Mouse (Mus musculus) liver, embryonic 15.5 days (tissue): Measurements from ENCODE around the gene Cers3. TPM values are rescaled to one million over a fixed set of nuclear protein-coding genes. Genes with fewer than 3 reads are reported as not detected.
A peak's percentile ranks its signal among the peaks of the same experiment; 100 is the strongest.

Experiments used
- ATAC-seq: fragments of 200-750 bp; cut with Nextera tagmentation; 2 replicates; pipeline ENCODE4 v1.8.0; 2017; ENCODE audit warnings: moderate number of reproducible peaks, mild to moderate bottlenecking, moderate library complexity; ENCODE audit not compliant: insufficient read depth
- H3K27ac ChIP-seq: fragments of 300-500 bp; sonication (generic); replicated peaks from 2 replicates; pipeline ENCODE4 v1.5.1; 2015; ENCODE audit warnings: mild to moderate bottlenecking, inconsistent platforms
- H3K27me3 ChIP-seq: fragments of 300-500 bp; sonication (generic); 2 replicates; pipeline ENCODE4 v1.6.1; 2015; ENCODE audit warnings: mild to moderate bottlenecking, inconsistent platforms
- H3K36me3 ChIP-seq: fragments of 300-500 bp; sonication (generic); replicated peaks from 2 replicates; pipeline ENCODE4 v1.6.1; 2015; ENCODE audit warnings: moderate library complexity, mild to moderate bottlenecking, inconsistent platforms
- H3K4me1 ChIP-seq: fragments of 300-500 bp; sonication (generic); replicated peaks from 2 replicates; pipeline ENCODE4 v1.6.1; 2015; ENCODE audit warnings: inconsistent platforms
- H3K4me2 ChIP-seq: fragments of 300-500 bp; sonication (generic); 2 replicates; pipeline ENCODE4 v1.6.1; 2015; ENCODE audit warnings: moderate library complexity, mild to moderate bottlenecking, inconsistent platforms
- H3K4me3 ChIP-seq: fragments of 300-500 bp; sonication (generic); replicated peaks from 2 replicates; pipeline ENCODE4 v1.5.1; 2015; ENCODE audit warnings: mild to moderate bottlenecking, inconsistent platforms
- H3K9ac ChIP-seq: fragments of 300-500 bp; sonication (generic); 2 replicates; pipeline ENCODE4 v1.6.1; 2015; ENCODE audit warnings: moderate library complexity, mild to moderate bottlenecking, inconsistent platforms
- H3K9me3 ChIP-seq: fragments of 300-500 bp; sonication (generic); replicated peaks from 2 replicates; pipeline ENCODE4 v1.6.1; 2016; ENCODE audit warnings: inconsistent platforms
- WGBS: fragments of 180-500 bp; shearing (Covaris S2); methylation state at CpG from one replicate; pipeline ENCODE4 v1.1.7; 2015; ENCODE audit warnings: mixed read lengths; ENCODE audit not compliant: insufficient replicate concordance; 5-methylcytosine and 5-hydroxymethylcytosine counted together
- polyA plus RNA-seq: library from polyadenylated mRNA; unstranded; fragments of >200 nt; fragmentation: Nextera tagmentation; extraction: Ambion mirVana; gene quantifications from 2 replicates; pipeline ENCODE4 v1.2.1, GENCODE M21; 2015

Gene Cers3
- polyA plus RNA-seq, 1 experiment from 2014 or later, result 0.05 TPM

DNA sequence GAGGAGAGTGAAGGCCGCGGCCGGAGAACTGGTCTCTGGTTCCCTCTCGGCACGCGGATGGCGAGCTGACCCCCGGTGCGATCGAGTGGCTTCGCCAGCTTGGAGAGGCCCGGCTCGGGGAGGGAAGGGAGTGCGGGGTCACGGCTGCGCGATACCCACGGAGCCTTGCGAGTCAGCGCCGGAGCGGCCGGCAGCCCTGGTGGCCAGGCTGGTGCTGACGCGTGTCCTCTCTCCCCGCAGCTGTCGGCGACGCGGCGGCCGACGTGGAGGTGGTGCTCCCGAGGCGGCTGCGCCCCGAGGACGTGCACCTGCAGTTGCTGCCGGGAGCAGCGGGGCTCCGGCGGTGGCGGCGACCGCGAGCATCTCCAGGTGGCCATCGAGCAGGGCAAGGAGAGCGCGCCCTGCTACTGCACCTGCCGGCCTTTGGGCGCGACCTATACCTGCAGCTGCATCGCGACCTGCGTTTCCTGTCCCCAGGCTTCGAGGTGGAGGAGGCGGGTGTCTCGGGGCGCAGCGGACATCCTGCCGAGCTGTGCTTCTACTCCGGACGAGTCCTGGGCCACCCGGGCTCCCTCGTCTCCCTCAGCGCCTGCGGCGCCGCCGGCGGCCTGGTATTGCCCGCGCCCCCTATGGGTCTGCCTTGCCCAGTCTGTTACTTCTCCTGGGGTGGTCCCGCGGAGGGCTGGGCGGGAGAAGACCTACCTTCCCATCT is 96.9 kb downstream of the Cers3 start:
- H3K9me3 ChIP-seq, result no peaks in the 10 kb centered on the region
- no peaks in the 10 kb centered on the region for H3K36me3 ChIP-seq
- no peak overlapping the region; the same call in 1 of the 2 replicates for H3K9ac ChIP-seq
- under 1% methylated on average over 65 of the region's 76 CpGs for WGBS
- peak overlapping the region; percentile 51 for H3K4me3 ChIP-seq
- peak overlapping the region; percentile 78 for H3K4me2 ChIP-seq
- H3K27me3 ChIP-seq, result peaks cover 52% of the 10 kb centered on the region
- no peak overlapping the region for H3K27ac ChIP-seq
- 0 out of 2 replicates have a peak, but pooled peaks cover 7% of the 10 kb centered on the region for H3K4me1 ChIP-seq
- peak; percentile 26; the same call in 1 of the 2 replicates for ATAC-seq

DNA sequence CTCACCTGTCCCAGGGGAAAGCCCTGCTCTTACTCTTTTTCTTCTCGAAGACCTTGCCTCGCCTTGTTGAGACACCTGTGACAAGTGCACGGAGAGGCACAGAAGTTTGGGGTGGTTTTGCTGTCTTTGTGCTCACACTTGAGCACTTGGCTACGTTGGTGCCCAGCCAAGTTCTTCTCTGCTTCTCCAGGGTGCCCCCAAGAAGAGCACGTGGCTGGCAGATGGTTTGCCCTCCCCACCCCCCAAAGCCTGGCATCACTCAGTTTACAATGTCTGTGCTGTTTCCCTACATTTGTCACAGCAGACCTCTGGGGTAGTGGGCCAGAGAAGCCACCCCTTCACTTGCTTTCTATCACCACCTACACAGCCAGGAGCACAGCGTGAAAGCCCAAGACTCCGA is 97.9 kb downstream of the Cers3 start:
- ATAC-seq, result no peak
- Histone ChIP-seq H3K4me1 (0 out of 2 replicates have a peak, but pooled peaks cover 7% of the 10 kb centered on the region), H3K36me3 (no peaks in the 10 kb centered on the region), H3K27ac (no peak overlapping the region), H3K9ac (no peak overlapping the region), H3K4me2 (no peak overlapping the region), H3K4me3 (no peak overlapping the region), H3K27me3 (peaks cover 52% of the 10 kb centered on the region), H3K9me3 (no peaks in the 10 kb centered on the region)
- 56% methylated on average over 7 of the region's 7 CpGs for WGBS

DNA sequence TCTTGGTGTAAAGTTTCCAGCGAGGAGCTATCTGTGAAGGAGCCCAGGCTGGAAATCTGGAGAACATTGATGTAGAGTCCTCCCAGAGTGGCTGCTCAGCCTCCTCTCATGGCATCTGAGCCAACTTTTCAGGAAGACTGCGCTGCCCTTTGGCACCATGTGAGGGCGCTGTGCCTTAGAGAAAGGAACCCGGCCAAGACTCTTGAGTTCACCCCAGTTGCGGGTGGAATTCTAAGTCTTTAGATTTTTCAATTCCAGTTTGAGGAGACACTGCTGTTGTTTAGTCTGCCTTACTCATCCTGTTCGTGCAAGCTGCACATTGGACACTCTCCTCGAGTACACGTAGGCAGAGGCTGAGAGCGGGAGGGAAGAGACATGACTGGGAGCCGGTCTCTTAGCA is 98.7 kb downstream of the Cers3 start:
- no peaks in the 10 kb centered on the region for H3K9me3 ChIP-seq
- H3K27ac ChIP-seq, result no peak overlapping the region
- 0 out of 2 replicates have a peak, but pooled peaks cover 7% of the 10 kb centered on the region for H3K4me1 ChIP-seq
- H3K4me2 ChIP-seq, result no peak overlapping the region
- H3K9ac ChIP-seq, result no peak overlapping the region
- no peak for ATAC-seq
- H3K4me3 ChIP-seq, result no peak overlapping the region
- 50% methylated on average over 10 of the region's 10 CpGs for WGBS
- H3K27me3 ChIP-seq, result peaks cover 52% of the 10 kb centered on the region
- H3K36me3 ChIP-seq, result no peaks in the 10 kb centered on the region

DNA sequence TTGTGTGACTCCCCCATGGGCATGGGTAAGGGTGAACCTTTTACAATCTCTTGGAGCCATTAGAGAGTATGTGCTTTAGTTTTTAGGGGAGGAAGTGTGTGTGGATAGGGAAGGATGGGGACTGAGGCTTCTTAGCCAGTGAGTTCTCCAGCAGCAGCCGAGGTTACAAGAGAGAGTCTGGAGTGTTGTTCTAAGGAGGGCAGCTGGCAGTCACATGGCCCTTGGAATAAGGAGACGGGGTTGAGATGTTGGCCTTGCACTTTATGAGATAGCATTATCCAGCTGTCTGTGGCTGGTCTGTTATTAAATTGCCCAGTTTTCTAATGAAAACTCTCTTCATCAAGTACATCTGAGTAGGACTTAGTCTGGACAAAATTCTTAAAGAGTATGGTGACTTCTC is 100.5 kb downstream of the Cers3 start:
- 58% methylated on average over 2 of the region's 2 CpGs for WGBS
- H3K4me1 ChIP-seq, result 0 out of 2 replicates have a peak, but pooled peaks cover 7% of the 10 kb centered on the region
- no peak overlapping the region for H3K27ac ChIP-seq
- peaks cover 39% of the 10 kb centered on the region for H3K27me3 ChIP-seq
- ATAC-seq, result no peak
- no peaks in the 10 kb centered on the region for H3K36me3 ChIP-seq
- no peak overlapping the region for H3K9ac ChIP-seq
- H3K4me3 ChIP-seq, result no peak overlapping the region
- no peaks in the 10 kb centered on the region for H3K9me3 ChIP-seq
- no peak overlapping the region for H3K4me2 ChIP-seq

DNA sequence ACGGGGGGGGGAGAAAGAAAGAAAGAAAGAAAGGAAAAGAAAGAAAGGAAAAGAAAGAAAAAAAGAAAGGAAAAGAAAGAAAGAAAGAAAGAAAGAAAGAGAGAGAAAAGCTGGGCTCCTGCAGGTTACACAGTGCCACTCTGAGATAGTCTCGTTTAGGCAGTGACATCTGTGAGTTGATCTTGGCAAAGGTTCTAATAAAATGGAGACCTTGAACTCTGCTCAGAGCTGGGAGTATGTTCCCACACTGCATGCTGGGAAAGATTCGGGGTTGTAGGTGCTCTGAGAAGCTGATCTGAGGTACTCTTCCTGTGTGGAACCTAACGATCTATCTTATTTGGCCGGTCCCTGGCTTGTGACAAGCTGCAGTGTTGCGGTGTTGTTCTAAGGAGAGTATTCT is 103.3 kb downstream of the Cers3 start:
- Histone ChIP-seq H3K4me2 (no peak overlapping the region), H3K27ac (no peak overlapping the region), H3K9ac (no peak overlapping the region), H3K27me3 (peaks cover 11% of the 10 kb centered on the region), H3K9me3 (no peaks in the 10 kb centered on the region), H3K4me3 (no peak overlapping the region), H3K36me3 (no peaks in the 10 kb centered on the region), H3K4me1 (no peaks in the 10 kb centered on the region)
- 57% methylated on average over 6 of the region's 6 CpGs for WGBS
- ATAC-seq, result no peak

DNA sequence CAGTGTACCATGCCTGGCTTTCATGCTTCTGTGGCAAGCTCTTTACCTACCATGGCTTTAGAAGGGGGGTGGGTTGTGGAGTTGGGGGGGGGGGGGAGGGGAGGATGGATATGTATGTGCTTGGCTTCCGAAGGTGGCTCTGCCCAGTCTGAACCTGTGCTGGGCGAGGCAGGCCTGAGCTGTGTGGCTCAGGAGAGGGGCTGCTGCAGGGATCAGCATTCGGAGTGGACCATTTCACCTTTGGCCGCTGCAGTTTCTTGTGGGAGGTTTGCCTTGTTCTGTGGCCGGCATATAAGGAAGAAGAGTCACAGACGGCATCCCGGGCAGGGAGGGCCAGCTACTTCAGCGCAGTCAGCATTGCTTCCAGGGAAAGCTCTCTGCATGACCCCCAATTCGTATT is 104.0 kb downstream of the Cers3 start:
- Histone ChIP-seq H3K27me3 (peaks cover 4% of the 10 kb centered on the region), H3K27ac (no peak overlapping the region), H3K9me3 (no peaks in the 10 kb centered on the region), H3K4me2 (no peak overlapping the region), H3K4me3 (no peak overlapping the region), H3K4me1 (no peaks in the 10 kb centered on the region), H3K9ac (no peak overlapping the region), H3K36me3 (no peaks in the 10 kb centered on the region)
- 66% methylated on average over 9 of the region's 9 CpGs for WGBS
- no peak for ATAC-seq

DNA sequence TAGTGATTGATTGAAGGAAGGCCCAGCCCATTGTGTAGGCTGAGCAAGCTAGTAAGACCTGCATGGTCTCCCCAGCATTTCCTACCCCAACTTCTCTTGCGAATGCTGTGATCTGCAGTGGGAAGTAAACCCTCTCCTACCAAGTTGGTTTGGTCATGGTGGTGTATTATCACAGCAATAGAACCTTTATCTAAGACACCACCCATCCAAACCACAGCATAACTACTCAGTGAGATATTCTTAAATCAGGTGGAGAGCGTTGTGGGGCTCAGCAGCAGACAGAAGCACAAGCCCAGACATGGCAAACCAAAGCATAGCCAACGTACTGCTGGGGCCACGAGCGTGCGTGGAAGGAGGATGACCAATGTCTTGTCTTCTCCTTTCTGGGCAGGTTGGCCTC is 106.0 kb downstream of the Cers3 start:
- H3K4me1 ChIP-seq, result no peaks in the 10 kb centered on the region
- no peak overlapping the region for H3K4me3 ChIP-seq
- H3K36me3 ChIP-seq, result no peaks in the 10 kb centered on the region
- H3K9me3 ChIP-seq, result no peaks in the 10 kb centered on the region
- H3K27ac ChIP-seq, result no peak overlapping the region
- no peak overlapping the region for H3K4me2 ChIP-seq
- no peaks in the 10 kb centered on the region for H3K27me3 ChIP-seq
- H3K9ac ChIP-seq, result no peak overlapping the region
- 61% methylated on average over 6 of the region's 6 CpGs for WGBS
- ATAC-seq, result no peak

DNA sequence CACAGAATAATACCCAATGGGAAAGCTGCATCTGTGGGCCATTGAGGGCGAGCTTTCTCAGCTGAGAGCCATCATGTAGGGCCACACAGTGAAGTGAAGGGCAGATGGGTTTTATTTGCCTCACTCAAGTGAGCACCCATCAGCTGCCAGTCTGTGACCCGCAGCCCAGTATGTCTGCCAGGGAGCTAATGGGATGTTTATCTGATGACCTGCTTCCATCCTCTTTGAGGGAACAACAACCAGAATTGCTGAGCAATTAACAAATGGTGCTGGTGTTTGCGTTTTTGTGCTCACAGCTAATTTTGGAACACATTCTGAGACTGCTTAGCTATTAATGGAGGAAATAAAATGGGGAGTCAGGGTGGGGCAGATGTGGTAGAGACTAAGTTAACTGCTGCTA is 108.9 kb downstream of the Cers3 start:
- no peak overlapping the region for H3K4me3 ChIP-seq
- no peak overlapping the region for H3K27ac ChIP-seq
- ATAC-seq, result no peak
- 36% methylated on average over 3 of the region's 3 CpGs for WGBS
- H3K36me3 ChIP-seq, result no peaks in the 10 kb centered on the region
- no peaks in the 10 kb centered on the region for H3K9me3 ChIP-seq
- H3K4me1 ChIP-seq, result no peaks in the 10 kb centered on the region
- no peaks in the 10 kb centered on the region for H3K27me3 ChIP-seq
- H3K9ac ChIP-seq, result no peak overlapping the region
- no peak overlapping the region for H3K4me2 ChIP-seq

DNA sequence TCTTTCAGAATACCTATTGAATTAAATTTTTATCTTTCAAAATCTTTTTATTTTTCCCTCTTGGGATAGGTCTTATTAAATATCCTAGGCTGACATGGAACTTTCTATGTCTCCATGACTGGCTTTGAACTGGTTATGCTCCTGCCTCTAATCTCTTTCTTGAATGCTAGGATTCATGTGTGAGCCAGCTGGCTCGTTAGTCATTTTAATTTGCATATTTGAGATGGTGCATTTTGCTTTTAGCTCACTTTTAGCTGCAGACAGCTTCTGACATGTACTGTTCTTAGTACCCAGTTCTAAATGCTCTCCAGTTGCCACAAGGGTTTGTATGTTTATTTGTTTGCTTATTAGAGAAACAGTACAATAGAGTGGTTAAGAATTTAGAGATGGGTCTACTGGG is 114.3 kb downstream of the Cers3 start:
- Histone ChIP-seq H3K9ac (no peak overlapping the region), H3K4me2 (no peak overlapping the region), H3K9me3 (no peaks in the 10 kb centered on the region), H3K27me3 (no peaks in the 10 kb centered on the region), H3K4me3 (no peak overlapping the region), H3K4me1 (no peaks in the 10 kb centered on the region), H3K27ac (no peak overlapping the region), H3K36me3 (no peaks in the 10 kb centered on the region)
- no peak for ATAC-seq
- WGBS, result 59% methylated on average over 1 of the region's 1 CpGs

DNA sequence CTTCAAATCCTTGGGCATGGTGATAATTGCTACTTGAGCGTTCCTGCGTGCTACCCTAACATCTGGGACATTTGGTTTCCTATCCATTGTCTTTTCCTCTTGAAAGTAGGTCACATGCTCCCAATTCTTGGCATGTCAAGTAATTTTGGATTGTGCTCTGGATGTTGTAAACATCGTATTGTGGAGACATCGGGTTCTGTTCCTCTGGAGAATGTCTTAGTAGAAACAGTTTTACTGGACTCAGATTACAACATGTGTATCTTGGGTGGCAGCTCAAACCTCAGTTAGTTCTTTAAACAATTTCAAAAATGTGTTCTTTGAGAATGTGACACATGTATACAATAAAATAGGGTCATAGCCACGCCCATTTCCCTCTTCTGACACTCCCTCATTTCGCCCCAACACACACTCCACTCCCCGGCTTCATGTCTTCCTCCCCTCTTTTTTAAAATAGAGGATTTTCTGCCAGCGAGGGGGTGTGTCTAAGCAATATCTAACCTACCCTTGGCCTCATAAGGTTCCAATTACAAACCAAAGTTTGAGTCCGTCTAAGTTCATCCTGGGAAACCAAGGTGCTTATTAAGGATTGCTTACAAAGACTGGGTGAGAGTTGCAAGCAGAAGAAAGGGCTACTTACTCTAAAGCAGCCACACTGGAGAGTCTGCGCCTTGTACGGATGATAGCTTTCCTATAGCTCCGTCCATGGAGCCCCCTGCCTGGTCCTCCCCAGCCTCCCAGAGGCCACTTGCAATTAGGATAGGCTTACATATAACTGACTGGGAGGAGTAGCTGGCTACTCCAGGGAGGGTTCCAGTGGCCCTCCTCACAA is 115.2 kb downstream of the Cers3 start:
- WGBS, result 59% methylated on average over 12 of the region's 12 CpGs
- H3K36me3 ChIP-seq, result no peaks in the 10 kb centered on the region
- H3K27me3 ChIP-seq, result no peaks in the 10 kb centered on the region
- no peak overlapping the region for H3K27ac ChIP-seq
- H3K9me3 ChIP-seq, result no peaks in the 10 kb centered on the region
- no peaks in the 10 kb centered on the region for H3K4me1 ChIP-seq
- no peak overlapping the region for H3K4me3 ChIP-seq
- H3K4me2 ChIP-seq, result no peak overlapping the region
- H3K9ac ChIP-seq, result no peak overlapping the region
- no peak for ATAC-seq

DNA sequence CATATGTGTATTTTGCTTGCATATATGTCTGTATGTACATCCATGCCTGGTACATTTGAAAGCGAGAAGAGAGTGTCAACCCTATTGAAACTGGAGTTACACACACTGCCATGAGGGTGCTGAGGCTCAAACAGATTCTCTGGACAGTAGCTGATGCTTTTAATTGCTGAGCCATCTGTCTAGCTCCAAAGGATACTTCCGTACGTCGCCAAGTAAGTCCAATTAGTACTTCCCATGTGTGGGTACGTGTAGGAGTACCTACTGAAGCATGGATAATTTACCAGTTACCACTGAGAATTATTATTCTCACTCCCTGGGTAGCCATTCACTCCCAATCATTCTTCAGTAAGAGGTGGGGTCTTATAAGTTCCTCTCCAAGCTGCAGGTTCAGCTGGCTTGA is 115.9 kb downstream of the Cers3 start:
- Histone ChIP-seq H3K27me3 (no peaks in the 10 kb centered on the region), H3K9me3 (no peaks in the 10 kb centered on the region), H3K4me2 (no peak overlapping the region), H3K9ac (no peak overlapping the region), H3K4me3 (no peak overlapping the region), H3K36me3 (no peaks in the 10 kb centered on the region), H3K4me1 (no peaks in the 10 kb centered on the region), H3K27ac (no peak overlapping the region)
- 65% methylated on average over 5 of the region's 5 CpGs for WGBS
- no peak for ATAC-seq
